Mouse (Mus musculus) MEL (cell line): ENCODE results near the gene Cenpb.

ENCODE experiments used
- BHLHE40 ChIP-seq: IDR thresholded peaks from 2 replicates; pipeline ENCODE4 v1.6.1; 2012; ENCODE audit warnings: low read depth, mild to moderate bottlenecking, inconsistent platforms, low read length, improper control_type of control experiment, borderline replicate concordance
- CHD2 ChIP-seq: IDR thresholded peaks from 2 replicates; pipeline ENCODE4 v1.6.1; 2011; ENCODE audit warnings: low read length, improper control_type of control experiment
- CTCF ChIP-seq, 3 experiments: IDR thresholded peaks in 2 of 3; conservative IDR thresholded peaks in 1 of 3; 2 replicates each; pipeline ENCODE4 v1.5.1; 2011 to 2012; ENCODE audit warnings: low read length in 3 of 3, low read depth in 2 of 3, mild to moderate bottlenecking in 2 of 3, improper control_type of control experiment in 1 of 3, inconsistent platforms in 1 of 3, mixed read lengths in 1 of 3, moderate library complexity in 1 of 3; ENCODE audit not compliant: control insufficient read depth in 1 of 3, insufficient read depth in 1 of 3, poor library complexity in 1 of 3, severe bottlenecking in 1 of 3
- EP300 ChIP-seq, 2 experiments: IDR thresholded peaks; 2 replicates each; pipeline ENCODE4 v1.6.1; 2011; ENCODE audit warnings: improper control_type of control experiment in 2 of 2, low read length in 2 of 2, low read depth in 1 of 2, mild to moderate bottlenecking in 1 of 2
- HCFC1 ChIP-seq: IDR thresholded peaks from 2 replicates; pipeline ENCODE4 v1.6.1; 2012; ENCODE audit warnings: low read depth, mild to moderate bottlenecking, inconsistent platforms, low read length, improper control_type of control experiment, moderate library complexity
- MAFK ChIP-seq: IDR thresholded peaks from 2 replicates; pipeline ENCODE4 v1.6.1; 2011; ENCODE audit warnings: low read depth, mild to moderate bottlenecking, low read length, improper control_type of control experiment, borderline replicate concordance
- MXI1 ChIP-seq: IDR thresholded peaks from 2 replicates; pipeline ENCODE4 v1.6.1; 2011; ENCODE audit warnings: mild to moderate bottlenecking, low read depth, low read length, improper control_type of control experiment
- MYC ChIP-seq: IDR thresholded peaks from 2 replicates; pipeline ENCODE4 v1.6.1; 2011; ENCODE audit warnings: low read depth, mild to moderate bottlenecking, low read length, improper control_type of control experiment, moderate library complexity
- POLR2A ChIP-seq, 2 experiments: IDR thresholded peaks; 2 replicates each; pipeline ENCODE4 v1.6.1; 2011 to 2012; ENCODE audit warnings: low read length in 2 of 2, mild to moderate bottlenecking in 2 of 2, control low read depth in 1 of 2, improper control_type of control experiment in 1 of 2, low read depth in 1 of 2, moderate library complexity in 1 of 2; ENCODE audit not compliant: control insufficient read depth in 1 of 2, insufficient read depth in 1 of 2, poor library complexity in 1 of 2
- POLR2AphosphoS5 ChIP-seq: IDR thresholded peaks from 2 replicates; pipeline ENCODE4 v1.6.1; 2012; ENCODE audit warnings: low read depth, borderline replicate concordance, mild to moderate bottlenecking, inconsistent platforms, low read length, moderate library complexity, mixed read lengths
- TBP ChIP-seq: IDR thresholded peaks from 2 replicates; pipeline ENCODE4 v1.8.0; 2011; ENCODE audit warnings: low read depth, low read length, improper control_type of control experiment
- TCF12 ChIP-seq: IDR thresholded peaks from 2 replicates; pipeline ENCODE4 v1.6.1; 2014; ENCODE audit warnings: low read depth, mild to moderate bottlenecking, inconsistent platforms, low read length, improper control_type of control experiment, moderate library complexity
- UBTF ChIP-seq: IDR thresholded peaks from 2 replicates; pipeline ENCODE4 v1.6.1; 2012; ENCODE audit warnings: low read depth, mild to moderate bottlenecking, inconsistent platforms, low read length, improper control_type of control experiment, moderate library complexity, borderline replicate concordance; ENCODE audit not compliant: insufficient read depth
- ZKSCAN1 ChIP-seq: IDR thresholded peaks from 2 replicates; pipeline ENCODE4 v1.6.1; 2012; ENCODE audit warnings: low read depth, mild to moderate bottlenecking, inconsistent platforms, low read length, improper control_type of control experiment, moderate library complexity

DNA sequence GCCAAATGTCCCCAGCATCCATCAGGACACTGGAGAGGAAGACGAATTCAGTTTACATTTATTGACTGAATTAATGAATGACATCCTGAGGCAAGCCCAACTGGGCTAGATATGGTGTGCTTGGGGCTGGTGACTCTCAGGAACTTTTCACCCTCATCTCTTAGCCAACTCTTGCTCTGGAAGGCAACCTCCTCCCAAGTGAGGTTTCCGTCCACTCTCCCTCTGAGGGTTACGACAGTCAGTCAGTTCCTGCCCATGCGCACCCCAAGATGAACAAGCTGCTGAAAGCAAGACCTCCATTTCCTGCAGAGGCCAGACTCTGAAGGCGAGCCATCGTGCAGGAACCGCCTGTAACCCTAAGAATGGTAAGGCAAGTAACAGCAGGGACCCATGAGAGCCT is 22.9 kb downstream of the Cenpb start:
- TF ChIP-seq UBTF: no peak
- TF ChIP-seq CHD2: no peak
- TF ChIP-seq TCF12: no peak
- no peak for TF ChIP-seq HCFC1
- no peak for TF ChIP-seq POLR2A (IDR thresholded peaks at IDR 0.05; ENCODE audit: control insufficient read depth in 1 of 2, insufficient read depth in 1 of 2, low read depth in 1 of 2, low read length in 2 of 2, poor library complexity in 1 of 2)
- no peak for TF ChIP-seq CTCF (IDR thresholded peaks at IDR 0.05 in 2 of 3, conservative IDR thresholded peaks at IDR 0.05 in 1 of 3; ENCODE audit: control insufficient read depth in 1 of 3, insufficient read depth in 1 of 3, low read depth in 2 of 3, low read length in 3 of 3, poor library complexity in 1 of 3, severe bottlenecking in 1 of 3)
- TF ChIP-seq EP300 (IDR thresholded peaks at IDR 0.05; ENCODE audit: low read depth in 1 of 2, low read length in 2 of 2): no peak
- TF ChIP-seq POLR2AphosphoS5: no peak
- TF ChIP-seq MAFK: no peak
- no peak for TF ChIP-seq BHLHE40
- no peak for TF ChIP-seq ZKSCAN1
- no peak for TF ChIP-seq TBP
- no peak for TF ChIP-seq MYC
- no peak for TF ChIP-seq MXI1
